Mouse (Mus musculus): ENCODE measurements around the gene Olfr1535.

Gene Olfr1535

DNA sequence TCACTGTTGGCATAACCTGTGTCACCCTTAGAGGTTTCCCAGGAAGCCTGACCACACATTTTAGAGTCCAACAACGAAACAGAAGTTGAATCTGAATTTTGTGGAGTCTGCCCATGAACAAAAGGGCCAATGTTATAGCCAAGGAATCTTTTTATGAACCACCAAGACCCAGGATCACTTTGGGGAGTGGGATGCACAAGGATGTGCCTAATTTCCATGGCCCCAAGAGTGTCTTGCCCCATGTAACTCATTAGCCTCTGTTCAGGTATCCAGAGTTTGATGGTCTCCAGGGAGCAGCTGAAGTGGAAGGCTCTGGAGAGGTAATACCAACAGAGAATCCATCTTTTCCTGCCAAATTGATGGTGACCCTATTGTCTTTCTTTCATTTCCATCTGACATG, at the start of gene Olfr1535:
Gene Olfr1535 (minus strand): TSS at position 101 of the 400 bp plus-strand sequence.
- in situ Hi-C loops (cut with MboI, MseI), result no loop called here

DNA sequence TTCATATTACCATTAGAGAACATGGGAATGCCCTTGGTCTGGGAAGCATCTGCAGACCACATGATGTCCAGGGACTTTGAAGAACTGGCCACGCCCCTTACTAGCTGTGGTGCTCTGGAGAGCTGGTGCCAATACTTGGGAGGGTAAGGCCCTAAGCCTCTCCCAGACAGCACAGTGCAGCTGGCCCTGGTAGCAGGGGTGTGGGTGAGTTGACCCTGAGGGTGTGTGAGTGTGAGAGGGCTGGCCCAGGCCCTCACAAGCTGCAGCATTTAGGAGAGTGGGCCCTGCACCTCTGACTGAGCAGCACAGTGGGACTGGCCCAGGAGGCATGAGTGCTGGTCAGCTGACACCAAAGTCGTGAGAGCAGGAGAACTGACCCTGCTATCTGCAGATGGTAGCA, 31.9 kb upstream of the Olfr1535 start:
- in situ Hi-C loops (cut with MboI, MseI), result no loop called here

DNA sequence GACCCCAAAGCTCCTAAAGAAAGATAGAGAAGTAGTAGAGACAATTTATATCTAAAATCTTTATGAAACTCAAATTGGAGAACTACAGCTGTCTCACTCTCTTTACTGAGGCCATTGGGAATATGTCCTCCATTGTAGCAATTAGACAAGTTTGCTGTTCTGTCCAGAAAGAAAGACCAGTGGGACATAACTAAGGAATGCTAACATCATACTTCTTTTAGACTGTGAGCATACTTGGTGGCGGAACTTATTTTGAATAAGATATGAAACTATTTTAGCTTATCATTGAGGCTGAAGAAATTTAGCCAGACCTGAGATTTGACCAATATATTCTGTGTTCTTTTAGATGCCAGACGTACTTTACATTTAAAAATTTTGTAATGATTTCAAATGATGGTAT, 22.0 kb upstream of the Olfr1535 start, which contains the start of gene Olfr1364:
Gene Olfr1364 (minus strand): TSS at position 101 of the 400 bp plus-strand sequence.
- in situ Hi-C loops (cut with MboI, MseI), result no loop called here

DNA sequence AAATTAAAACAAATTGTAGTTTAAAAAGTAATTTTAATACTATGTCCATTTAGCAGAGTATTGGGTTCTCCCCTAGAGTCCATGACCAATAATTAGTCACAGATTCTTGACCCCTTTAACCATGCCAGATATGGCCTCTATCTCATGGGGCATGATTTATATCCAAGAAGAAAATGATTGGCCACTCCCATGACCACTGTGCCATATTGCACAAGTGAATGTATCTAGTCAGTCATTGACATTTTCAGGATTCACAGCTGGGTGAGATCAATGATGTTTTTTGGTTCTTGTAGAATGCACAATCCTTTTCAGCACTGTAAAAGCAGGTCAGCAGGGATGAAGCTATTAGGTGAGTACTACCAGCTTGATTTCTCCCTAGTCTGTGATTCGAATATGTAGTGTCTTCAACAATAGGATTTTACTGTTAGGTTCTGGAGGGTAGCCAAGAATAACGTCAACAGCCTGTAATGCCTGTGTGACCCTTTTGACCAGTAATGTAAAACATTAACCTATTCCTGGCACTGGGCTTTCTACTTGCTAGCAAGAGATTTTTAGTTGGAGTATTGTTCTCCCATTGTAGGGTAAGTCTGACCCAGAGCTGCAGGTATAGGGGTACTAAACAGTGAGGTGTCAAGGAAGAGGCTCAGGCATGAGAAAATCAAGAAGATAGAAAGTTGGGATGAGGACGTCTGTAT, 9.1 kb downstream of the Olfr1535 start:
- in situ Hi-C loops (cut with MboI, MseI), result no loop called here

DNA sequence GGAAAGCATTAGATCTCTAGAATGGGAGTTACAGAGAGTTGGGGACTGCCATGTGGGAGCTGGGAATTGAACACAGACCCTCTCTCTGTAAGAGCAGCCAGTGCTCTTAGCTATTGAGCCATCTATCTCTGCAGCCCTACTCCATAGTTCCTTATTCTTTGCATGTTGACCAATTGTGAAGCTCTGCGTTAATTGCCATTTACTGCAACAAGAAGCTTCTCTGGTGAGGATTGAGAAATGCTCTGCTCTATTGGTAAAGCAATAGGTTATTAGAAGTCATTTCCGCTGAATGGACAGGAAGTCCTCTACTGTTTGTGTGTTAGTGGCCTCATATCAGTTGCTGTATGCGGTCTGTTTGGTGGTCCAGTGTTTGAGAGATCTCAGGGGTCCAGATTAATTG, 10.2 kb downstream of the Olfr1535 start:
- in situ Hi-C loops (cut with MboI, MseI), result no loop called here

DNA sequence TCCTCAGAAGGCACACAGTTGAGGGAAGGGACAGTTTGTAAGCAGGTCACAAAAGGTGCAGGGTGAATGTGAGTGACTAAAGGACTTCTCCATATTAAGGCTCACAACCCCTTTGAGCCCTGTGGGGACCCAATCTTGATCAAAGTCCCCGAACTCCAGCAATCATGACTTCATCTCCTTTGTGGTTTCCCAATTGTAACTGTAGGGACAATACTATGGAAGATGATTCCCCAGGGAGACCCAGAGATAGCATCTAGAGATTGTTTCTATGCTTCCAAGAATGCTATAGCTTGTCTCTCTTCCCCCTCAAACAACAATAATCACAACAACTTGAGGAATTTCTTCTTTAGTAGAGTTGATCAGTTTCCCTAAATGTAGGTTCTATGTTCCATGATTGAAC, 17.0 kb downstream of the Olfr1535 start, which contains the start of gene Olfr1366:
Gene Olfr1366 (minus strand): TSS at position 101 of the 400 bp plus-strand sequence.
- in situ Hi-C loops (cut with MboI, MseI), result no loop called here

DNA sequence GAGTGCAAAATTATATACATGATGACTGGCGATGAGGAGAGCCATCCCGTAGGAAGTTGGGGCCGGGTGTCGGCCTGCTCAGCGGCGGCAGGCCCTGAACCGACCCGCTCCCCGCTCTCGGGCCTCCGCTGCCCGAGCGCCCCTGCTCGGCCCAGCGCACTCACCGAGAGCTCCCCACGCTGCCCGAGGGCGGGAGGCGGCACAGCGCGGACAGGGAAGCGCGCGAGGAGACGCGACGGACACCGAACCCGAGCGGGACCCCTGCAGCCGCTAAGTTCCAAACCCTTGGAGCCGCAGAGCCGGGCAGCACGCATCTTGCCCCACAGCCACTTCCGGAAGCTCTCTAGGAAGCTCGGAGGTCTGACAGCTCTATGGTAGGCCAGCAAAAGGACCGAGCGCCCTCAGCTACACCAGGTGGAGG, 28.9 kb downstream of the Olfr1535 start, which contains the start of gene Zkscan8:
Gene Zkscan8 (minus strand): TSS at position 340 of the 421 bp plus-strand sequence.
- in situ Hi-C loops (cut with MboI, MseI), result no loop called here

DNA sequence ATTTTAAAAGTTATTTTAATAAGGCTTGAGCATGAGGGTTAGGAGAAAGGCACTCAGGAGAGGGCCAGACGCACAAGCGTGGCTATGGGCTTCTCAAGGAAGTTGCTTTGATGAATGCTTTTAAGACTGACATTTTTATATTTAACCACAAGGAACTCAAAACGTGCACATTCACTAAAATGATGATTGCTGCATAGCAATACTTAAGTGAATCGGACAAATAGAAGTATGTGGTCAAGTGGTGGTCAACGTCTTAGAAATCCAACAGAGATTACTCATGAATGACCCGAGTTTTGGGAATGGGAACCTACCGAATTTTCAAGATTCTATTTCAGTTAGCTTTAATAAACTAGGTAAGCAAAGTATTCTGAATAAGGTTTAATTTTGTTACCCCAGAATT, 29.6 kb downstream of the Olfr1535 start:
- in situ Hi-C loops (cut with MboI, MseI), result no loop called here

DNA sequence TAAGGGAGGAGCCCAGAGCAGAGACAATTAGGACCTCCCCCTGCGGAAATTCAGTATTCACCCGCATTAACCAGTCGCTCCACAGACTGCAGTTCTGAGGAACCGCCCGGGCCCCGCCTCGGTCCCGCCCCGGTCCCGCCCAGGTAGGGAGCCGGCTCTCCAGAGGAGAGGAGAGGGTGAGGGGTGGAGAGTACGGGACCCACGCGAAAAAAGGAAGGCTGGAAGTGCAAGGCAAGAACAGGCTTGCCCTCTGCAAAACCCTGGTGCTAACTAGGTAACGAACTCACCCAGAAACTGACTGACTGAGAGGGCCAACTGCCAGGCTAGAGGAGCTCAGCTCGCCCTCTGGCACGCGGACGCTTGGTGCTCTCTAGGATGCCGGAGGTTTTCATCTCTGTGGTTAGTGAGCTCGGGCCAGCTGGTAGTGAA, 53.5 kb downstream of the Olfr1535 start:
- in situ Hi-C loops (cut with MboI, MseI), result no loop called here

Data from regulatory T cell (primary cell).